Mouse (Mus musculus): ENCODE results near the gene Mcpt1.
"Not testable (repeated sequence)": the region's sequence is repeated elsewhere in the genome, so short reads cannot be mapped to it uniquely, and the experiment has no call there.

DNA sequence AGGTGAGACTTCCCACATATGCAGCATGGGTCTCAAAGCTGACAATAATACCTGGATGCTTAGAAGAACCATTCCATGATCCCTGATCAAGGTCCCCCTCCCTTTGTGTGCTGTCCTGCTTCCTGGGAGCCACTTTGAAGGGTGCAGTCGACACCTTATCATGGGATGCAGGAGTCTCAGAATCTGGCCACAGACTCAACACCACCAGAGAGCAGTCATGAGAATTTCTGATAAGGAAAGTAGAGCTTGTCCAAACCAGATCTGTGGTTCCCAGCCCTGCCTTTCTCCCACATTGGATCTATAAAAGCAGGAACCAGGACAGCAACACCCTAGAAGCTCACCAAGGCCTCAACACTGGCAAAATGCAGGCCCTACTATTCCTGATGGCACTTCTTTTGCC, 24.0 kb downstream of the Mcpt1 start, which contains the start of gene Mcpt2:
- TF ChIP-seq POLR2A (IDR thresholded peaks at IDR 0.05; ENCODE audit: low read depth, low read length); CTCF (IDR thresholded peaks at IDR 0.05; ENCODE audit: extremely low read depth, insufficient read depth, insufficient read length, insufficient replicate concordance): not testable (repeated sequence)

All from spleen, adult 2 months (tissue).